In the genomic region with DNA sequence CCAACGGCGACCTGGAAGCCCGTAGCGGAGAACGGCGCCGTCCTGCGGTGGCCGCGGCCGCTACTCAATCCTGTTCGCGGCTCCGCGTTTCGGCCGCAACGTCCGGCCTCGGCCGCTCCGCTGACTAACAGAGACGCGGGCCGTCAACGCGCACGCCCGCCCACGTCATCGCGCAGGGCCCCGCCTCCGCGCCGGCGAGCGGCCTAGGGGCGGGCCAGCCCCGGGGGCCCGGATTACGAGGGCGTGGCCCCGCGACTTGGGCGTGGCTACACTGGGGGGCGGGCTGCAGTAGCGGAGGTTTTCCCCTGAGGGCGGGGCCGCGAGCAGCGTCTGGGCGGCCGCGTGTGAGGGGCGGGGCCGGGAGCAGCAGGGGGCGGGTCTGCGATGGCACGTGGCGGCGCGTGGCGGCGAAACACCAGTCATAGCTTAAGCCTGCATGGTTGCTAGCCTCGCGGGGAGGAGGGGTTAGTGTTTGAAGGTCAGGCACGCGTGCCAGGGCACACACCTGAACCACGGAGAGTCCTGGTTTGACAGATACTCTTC, we compare ENCODE assay signal across 7 mouse cellular contexts. TPM values are rescaled to one million over a fixed set of nuclear protein-coding genes. Genes with fewer than 3 reads are reported as not detected.
DNase-seq lines count a peak whose midpoint lies in the region; ATAC-seq lines count a peak whose summit lies in the region.

A gene (minus strand): TSS at position 132 of the 543 bp plus-strand sequence.

- peak within 1 kb of the TSS; percentile 95 for H3K9ac ChIP-seq in limb, embryonic 11.5 days (ENCODE audit: low read length)
- peak within 1 kb of the TSS; percentile 93 for H3K9ac ChIP-seq in midbrain, embryonic 14.5 days (replicated peaks; ENCODE audit: low read length)

- DNase-seq in adrenal gland, postnatal 10 days: peak; percentile 100
- DNase-seq in embryonic facial prominence, embryonic 10.5 days (ENCODE audit: low spot score): peak; percentile 99
- peak; percentile 100 for DNase-seq in heart, adult 11 months
- peak; percentile 99 for DNase-seq in kidney, adult 18-20 months
- peak; percentile 98 for DNase-seq in limb, embryonic 11.5 days (ENCODE audit: low spot score)
- DNase-seq in midbrain, embryonic 14.5 days: peak; percentile 98
- DNase-seq in spleen, adult 18-20 months: peak; percentile 98 to 100

- H3K4me1 ChIP-seq in embryonic facial prominence, embryonic 10.5 days: peaks cover 15% of the 10 kb centered on the region
- no peaks in the 10 kb centered on the region for H3K4me1 ChIP-seq in limb, embryonic 11.5 days (ENCODE audit: control insufficient read depth, insufficient read depth, low read length)
- peaks cover 18% of the 10 kb centered on the region for H3K4me1 ChIP-seq in midbrain, embryonic 14.5 days (ENCODE audit: control insufficient read depth, insufficient read depth, low read length)

- H3K27ac ChIP-seq in embryonic facial prominence, embryonic 10.5 days (replicated peaks): peak within 1 kb of the TSS; percentile 98
- H3K27ac ChIP-seq in limb, embryonic 11.5 days (replicated peaks; ENCODE audit: low read depth, low read length): peak within 1 kb of the TSS; percentile 92
- peak within 1 kb of the TSS; percentile 92 for H3K27ac ChIP-seq in midbrain, embryonic 14.5 days (replicated peaks; ENCODE audit: low read depth, low read length)

- H3K4me3 ChIP-seq in embryonic facial prominence, embryonic 10.5 days: peak within 1 kb of the TSS; percentile 88
- peak within 1 kb of the TSS; percentile 89 for H3K4me3 ChIP-seq in limb, embryonic 11.5 days (ENCODE audit: low read depth, low read length)
- H3K4me3 ChIP-seq in midbrain, embryonic 14.5 days (replicated peaks; ENCODE audit: low read depth, low read length): peak within 1 kb of the TSS; percentile 88

- peak; percentile 98 for ATAC-seq in limb, embryonic 11.5 days (ENCODE audit: insufficient number of reproducible peaks, low FRiP score, low TSS enrichment, low read depth)
- peak; percentile 97 for ATAC-seq in midbrain, embryonic 14.5 days (ENCODE audit: low FRiP score, low TSS enrichment)

- no peaks in the 10 kb centered on the region for H3K9me3 ChIP-seq in embryonic facial prominence, embryonic 10.5 days
- no peaks in the 10 kb centered on the region for H3K9me3 ChIP-seq in limb, embryonic 11.5 days (ENCODE audit: control insufficient read depth, low read length)
- no peaks in the 10 kb centered on the region for H3K9me3 ChIP-seq in midbrain, embryonic 14.5 days (ENCODE audit: control insufficient read depth, low read length)

- peak within 1 kb of the TSS; percentile 53 for H3K4me2 ChIP-seq in limb, embryonic 11.5 days (ENCODE audit: low read depth, severe bottlenecking)
- peak within 1 kb of the TSS; percentile 79 for H3K4me2 ChIP-seq in midbrain, embryonic 14.5 days (ENCODE audit: low read length)

- H3K36me3 ChIP-seq in embryonic facial prominence, embryonic 10.5 days (replicated peaks): no peaks in the 10 kb centered on the region
- H3K36me3 ChIP-seq in limb, embryonic 11.5 days (ENCODE audit: control insufficient read depth, insufficient read depth, low read length): no peaks in the 10 kb centered on the region
- H3K36me3 ChIP-seq in midbrain, embryonic 14.5 days (ENCODE audit: control insufficient read depth, insufficient read depth, low read length): no peaks in the 10 kb centered on the region

- H3K27me3 ChIP-seq in embryonic facial prominence, embryonic 10.5 days (replicated peaks; ENCODE audit: low read depth, poor library complexity, severe bottlenecking): peaks cover 26% of the 10 kb centered on the region
- H3K27me3 ChIP-seq in limb, embryonic 11.5 days (ENCODE audit: control insufficient read depth, insufficient read depth, low read length): no peaks in the 10 kb centered on the region
- H3K27me3 ChIP-seq in midbrain, embryonic 14.5 days (ENCODE audit: control insufficient read depth, insufficient read depth, low read length): peaks cover 14% of the 10 kb centered on the region

- WGBS in embryonic facial prominence, embryonic 10.5 days: under 1% methylated on average over 70 of the region's 70 CpGs
- WGBS in limb, embryonic 11.5 days: 0% methylated on average over 47 of the region's 70 CpGs
- under 1% methylated on average over 67 of the region's 70 CpGs for WGBS in midbrain, embryonic 14.5 days

RNA-seq across cellular contexts. Expression of the gene that starts here (rescaled TPM):
- 10 to 100 TPM; 25.2 to 30.4 TPM for total RNA-seq in adrenal gland, postnatal 10 days (2021)
- polyA plus RNA-seq in embryonic facial prominence, embryonic 10.5 days (2016; fragmentation: Nextera tagmentation; extraction: Ambion mirVana): 18.8 and 21.2 TPM in 2 replicates
- polyA plus RNA-seq in limb, embryonic 11.5 days (2014; fragmentation: Nextera tagmentation; extraction: Ambion mirVana): 21.2 and 23.8 TPM in 2 replicates
- polyA plus RNA-seq in midbrain, embryonic 14.5 days (2014; fragmentation: Nextera tagmentation; extraction: Ambion mirVana): 48.7 and 50.5 TPM in 2 replicates

Comparison
In these comparisons a context has a peak if more than half of its experiments do, and no peak if none do; other contexts are left out.
1. Peak in every context shown above with its lines: DNase-seq, ATAC-seq, H3K4me3 ChIP-seq and H3K27ac ChIP-seq.